Mouse (Mus musculus) cerebellum, adult 9-11 months (tissue): Measurements from ENCODE around the gene Zfp969.
"Not testable (repeated sequence)": the region's sequence is repeated elsewhere in the genome, so short reads cannot be mapped to it uniquely, and the experiment has no call there.

Source experiments
- DNase-seq: peaks from one replicate; pipeline ENCODE4 v3.0.0; 2022

Gene Zfp969

DNA sequence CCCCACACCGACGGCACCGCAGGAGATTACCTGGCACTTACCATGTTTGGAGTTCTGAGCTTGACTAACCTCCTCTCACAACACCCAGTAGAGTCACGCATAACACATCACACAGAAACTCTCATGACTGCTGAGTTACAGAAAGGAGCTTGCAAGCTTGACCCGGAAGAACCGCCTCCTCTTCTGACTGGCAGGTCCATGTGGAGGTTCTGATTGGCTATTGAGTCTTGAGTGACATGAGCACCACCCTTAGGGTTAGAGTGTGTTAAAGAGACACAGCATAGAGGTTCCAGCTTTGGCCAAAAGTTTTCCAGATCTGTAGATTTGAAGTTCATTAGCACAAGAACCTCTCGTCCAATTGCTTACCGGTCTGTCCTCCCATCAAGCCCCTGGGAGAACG is at the start of gene Zfp969:
Gene Zfp969, minus strand, starts transcription at position 101 of the 400 bp plus-strand sequence.
- DNase-seq: not testable (repeated sequence)

DNA sequence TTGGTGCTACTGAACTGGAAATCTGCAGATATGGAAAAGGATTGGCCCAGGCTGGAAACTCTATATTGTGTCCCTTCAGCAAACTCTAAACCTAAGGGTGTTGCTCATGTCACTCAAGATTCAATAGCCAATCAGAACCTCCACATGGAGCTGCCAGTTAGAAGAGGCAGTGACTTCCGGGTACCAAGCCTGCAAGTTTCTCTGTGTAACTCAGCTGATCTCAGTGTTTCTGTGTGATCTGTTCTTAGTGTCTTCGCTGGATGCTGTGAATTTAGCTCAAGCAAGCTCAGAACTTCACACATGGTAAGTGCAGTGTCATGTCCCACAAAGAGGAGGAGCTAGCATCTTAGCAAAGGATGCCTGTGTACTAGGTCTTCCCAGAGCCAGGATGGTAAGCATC is 37.8 kb upstream of the Zfp969 start, which contains the start of gene Gm2007:
Gene Gm2007, plus strand, starts transcription at position 301 of the 400 bp plus-strand sequence.
- not testable (repeated sequence) for DNase-seq

DNA sequence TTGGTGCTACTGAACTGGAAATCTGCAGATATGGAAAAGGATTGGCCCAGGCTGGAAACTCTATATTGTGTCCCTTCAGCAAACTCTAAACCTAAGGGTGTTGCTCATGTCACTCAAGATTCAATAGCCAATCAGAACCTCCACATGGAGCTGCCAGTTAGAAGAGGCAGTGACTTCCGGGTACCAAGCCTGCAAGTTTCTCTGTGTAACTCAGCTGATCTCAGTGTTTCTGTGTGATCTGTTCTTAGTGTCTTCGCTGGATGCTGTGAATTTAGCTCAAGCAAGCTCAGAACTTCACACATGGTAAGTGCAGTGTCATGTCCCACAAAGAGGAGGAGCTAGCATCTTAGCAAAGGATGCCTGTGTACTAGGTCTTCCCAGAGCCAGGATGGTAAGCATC is 59.8 kb downstream of the Zfp969 start, which contains the start of gene Gm11007:
Gene Gm11007, plus strand, starts transcription at position 301 of the 400 bp plus-strand sequence.
- DNase-seq: not testable (repeated sequence)
